Mouse (Mus musculus): ENCODE results near the gene Fbn1.

Gene Fbn1

GRCm38 (mm10) chr2:125340381-125340780, 167.4 kb downstream of the Fbn1 start:
- DNase-seq (ENCODE audit: low spot score in 2 of 2), result no peak

GRCm38 (mm10) chr2:125337239-125337638, 170.6 kb downstream of the Fbn1 start:
- DNase-seq (ENCODE audit: low spot score in 2 of 2), result no peak

DNA sequence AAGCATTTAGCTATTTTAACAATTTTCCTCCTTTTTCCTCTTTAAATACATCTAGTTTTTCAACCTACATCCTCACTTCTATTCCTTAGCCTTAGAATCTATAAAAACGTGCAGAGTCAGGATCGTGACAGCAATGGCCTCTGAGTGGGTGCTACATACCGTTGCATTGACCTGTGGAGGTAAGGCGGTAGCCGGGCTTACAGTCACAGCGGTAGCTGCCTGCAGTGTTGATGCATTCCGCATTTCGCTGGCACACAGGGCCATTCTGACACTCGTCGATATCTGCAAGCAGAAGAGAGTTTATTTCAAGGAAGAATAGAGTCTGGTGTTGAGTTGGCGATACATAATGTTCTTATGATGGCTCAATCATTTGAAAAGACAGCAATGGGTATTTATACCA, 172.6 kb downstream of the Fbn1 start:
- DNase-seq (ENCODE audit: low spot score in 2 of 2), result no peak

DNA sequence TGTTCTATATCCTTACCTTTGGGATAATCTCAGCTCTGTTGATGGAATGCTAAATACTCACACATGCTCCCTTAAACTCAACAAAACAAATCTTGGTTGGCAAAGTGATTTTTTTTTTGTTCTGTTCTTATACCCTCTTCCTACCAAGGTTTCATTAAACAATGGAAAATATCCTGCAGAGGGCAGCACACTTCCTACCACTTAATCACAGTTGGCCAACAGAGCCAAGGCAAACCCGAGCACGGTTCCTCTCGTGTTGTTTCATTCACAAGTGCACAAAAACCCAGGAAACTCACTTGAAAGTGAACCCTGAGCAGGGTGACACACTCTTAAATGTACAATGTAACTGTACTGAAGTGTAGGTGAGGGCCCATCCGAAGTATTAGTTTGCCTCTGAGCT, 173.6 kb downstream of the Fbn1 start:
- no peak for DNase-seq (ENCODE audit: low spot score in 2 of 2)

GRCm38 (mm10) chr2:125331581-125331980, 176.2 kb downstream of the Fbn1 start:
- DNase-seq (ENCODE audit: low spot score in 2 of 2), result no peak

- no peak for DNase-seq (ENCODE audit: low spot score in 2 of 2)
These were observed 177.3 kb downstream of the Fbn1 start for GRCm38 (mm10) chr2:125330506-125330905.

DNA sequence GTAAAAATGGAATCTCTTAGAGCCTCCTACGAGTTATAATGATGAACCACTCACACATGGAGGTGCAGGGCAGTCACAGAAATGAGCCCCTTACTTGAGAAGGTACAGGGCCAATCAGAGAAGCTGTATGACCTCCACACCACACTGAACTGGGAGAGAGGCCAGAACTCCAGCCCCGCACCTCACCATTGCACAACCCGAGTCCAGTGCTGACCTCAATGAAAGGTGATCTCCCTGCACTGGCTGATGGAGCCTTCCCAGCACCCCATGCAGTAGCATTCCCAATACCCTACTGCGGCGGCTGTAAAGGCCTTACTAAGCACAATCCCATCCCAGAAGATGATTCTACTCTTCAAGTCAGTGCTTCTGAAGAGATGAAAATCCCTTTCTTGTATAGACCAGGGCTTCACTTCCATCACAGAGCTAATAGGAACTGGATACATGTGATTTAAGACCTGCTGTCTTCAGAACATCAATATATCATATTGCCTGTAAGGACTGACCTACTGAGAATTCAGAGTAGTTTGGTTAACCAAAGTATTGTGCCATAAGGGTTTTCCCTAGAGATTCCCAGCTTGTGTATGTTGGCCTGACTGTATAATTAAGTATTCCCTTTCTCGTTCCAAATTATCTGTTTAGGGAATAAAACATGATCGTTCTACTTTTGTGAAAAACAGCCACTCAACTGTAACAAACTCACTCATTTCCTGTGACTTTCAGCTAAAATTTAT, 182.5 kb downstream of the Fbn1 start:
- no peak for DNase-seq (ENCODE audit: low spot score in 2 of 2)

DNA sequence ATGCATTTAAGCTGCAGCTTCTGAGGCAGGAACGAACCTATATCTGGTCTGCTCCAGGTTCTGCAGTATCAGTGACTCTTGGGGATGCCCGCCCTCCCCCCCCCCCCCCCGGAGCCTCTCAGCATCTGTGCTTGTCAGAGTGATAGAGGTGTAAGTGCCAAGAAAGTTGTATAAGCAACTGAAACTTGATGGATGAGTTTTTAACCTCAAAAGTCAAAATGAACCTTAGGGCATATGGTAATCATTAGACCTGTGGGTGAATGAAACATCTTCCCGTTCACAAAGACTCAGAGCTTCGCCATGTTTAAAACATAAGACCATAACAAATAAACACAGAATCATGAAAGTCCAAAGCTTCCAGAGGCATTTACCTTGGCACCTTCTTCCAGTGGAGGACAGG, 183.3 kb downstream of the Fbn1 start:
- no peak for DNase-seq (ENCODE audit: low spot score in 2 of 2)

DNA sequence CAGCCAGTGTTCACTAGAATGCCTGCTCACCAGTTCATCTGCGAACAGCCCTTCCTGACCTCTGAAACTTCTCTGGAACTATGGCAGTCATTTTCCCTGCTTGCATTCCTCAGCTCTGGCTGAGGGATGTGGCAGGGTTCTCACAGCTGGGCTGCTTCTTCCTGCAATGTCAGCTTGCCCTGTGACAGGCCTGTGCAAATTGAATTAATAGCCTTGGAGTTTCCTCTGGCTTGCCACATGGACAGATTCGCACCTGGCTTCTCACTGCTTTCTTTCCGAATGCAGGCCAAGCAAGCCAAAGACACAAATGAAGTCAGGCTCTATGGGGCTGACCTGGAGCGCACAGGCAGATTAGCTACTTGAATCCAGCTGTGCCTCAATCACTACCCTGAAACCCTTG, 184.4 kb downstream of the Fbn1 start:
- DNase-seq (ENCODE audit: low spot score in 2 of 2), result no peak

DNA sequence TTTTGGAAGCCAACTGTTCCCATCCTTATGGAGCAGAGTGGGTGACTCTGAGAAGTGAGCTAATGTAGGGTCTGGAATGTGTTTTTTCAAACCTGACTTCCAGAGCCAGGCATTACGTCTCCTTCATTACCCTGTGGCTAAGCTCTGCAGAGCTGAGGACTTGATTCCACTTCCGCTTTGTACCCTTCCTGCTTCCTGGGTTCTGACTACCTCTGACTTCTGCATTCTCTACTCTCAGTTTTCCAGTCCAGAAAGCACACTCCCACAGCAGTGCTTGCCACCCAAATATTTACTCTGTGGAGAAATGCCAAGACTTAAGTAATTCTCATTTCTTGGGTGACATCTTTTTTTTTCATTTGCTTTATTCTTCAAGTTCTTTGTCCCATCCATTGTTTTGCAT, 185.2 kb downstream of the Fbn1 start:
- no peak for DNase-seq (ENCODE audit: low spot score in 2 of 2)

DNA sequence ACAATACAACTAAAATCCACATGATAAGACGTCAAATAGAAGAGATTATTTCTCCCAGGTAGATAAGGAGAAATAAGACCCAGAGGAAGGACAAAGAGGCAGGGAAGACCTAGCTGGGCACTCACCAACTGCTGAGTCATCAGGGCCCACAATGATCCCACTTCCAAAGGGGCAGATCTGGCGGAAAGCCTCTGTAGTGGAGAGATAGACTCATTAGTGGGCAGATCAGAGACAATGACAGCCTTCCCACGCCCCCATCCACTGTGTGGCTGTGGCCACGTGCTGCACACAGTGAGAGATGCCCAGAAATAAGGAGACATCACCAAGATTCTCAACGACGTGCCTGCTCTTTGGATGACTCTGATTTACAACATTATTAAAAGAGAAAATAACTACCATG, 186.7 kb downstream of the Fbn1 start:
- DNase-seq (ENCODE audit: low spot score in 2 of 2), result no peak

GRCm38 (mm10) chr2:125319651-125320050, 188.1 kb downstream of the Fbn1 start:
- no peak for DNase-seq (ENCODE audit: low spot score in 2 of 2)

DNA sequence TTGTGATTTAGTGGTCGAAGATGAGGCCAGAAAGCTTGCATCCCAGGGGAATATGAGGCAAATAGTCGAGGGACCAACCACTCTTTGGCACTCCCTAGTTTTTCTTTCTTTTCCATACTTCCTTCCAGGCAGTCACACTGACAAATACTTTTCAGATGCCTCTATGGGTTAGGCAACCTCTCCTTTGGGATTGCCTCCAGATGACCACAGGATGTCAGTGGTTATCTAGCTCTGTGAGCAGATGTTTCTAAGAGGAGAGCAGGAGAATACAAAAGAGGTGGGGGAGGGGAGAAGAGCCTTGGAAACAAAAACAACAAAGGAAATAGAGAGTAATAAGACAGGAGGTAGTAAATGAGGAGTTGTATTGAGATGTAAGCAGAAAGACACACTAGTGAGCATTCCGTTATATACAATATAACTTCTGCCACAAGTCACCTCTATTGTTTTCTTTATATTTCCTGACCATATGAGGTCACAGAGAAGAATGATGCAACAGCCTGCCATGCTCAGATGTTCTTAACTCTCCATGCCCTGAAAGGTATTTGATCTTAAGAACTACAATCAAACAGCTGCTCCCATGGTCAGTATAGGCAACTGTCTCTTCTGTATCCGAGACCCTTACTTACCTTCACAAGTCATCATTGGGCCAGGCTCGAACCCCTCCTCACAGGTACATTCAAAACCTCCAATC, 189.3 kb downstream of the Fbn1 start:
- no peak for DNase-seq (ENCODE audit: low spot score in 2 of 2)

DNA sequence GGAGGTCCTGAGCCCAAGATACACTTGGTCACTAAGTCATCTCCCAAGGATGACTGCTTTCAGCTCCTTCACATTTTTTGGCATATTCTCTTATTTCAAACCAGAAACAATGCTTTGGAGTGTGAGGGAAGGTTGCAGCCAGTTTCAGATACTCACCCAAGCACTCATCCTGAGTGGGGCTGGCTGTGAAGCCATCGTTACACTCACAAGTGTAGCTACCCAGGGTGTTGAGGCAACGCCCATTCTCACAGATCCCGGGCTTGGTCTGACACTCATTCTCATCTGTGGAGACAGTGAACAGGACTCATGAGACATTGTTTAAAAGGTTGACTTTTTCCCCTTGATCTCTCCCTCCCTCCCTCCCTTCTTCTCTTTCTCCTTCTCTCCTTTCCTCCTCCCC, 192.6 kb downstream of the Fbn1 start:
- DNase-seq (ENCODE audit: low spot score in 2 of 2), result no peak

DNA sequence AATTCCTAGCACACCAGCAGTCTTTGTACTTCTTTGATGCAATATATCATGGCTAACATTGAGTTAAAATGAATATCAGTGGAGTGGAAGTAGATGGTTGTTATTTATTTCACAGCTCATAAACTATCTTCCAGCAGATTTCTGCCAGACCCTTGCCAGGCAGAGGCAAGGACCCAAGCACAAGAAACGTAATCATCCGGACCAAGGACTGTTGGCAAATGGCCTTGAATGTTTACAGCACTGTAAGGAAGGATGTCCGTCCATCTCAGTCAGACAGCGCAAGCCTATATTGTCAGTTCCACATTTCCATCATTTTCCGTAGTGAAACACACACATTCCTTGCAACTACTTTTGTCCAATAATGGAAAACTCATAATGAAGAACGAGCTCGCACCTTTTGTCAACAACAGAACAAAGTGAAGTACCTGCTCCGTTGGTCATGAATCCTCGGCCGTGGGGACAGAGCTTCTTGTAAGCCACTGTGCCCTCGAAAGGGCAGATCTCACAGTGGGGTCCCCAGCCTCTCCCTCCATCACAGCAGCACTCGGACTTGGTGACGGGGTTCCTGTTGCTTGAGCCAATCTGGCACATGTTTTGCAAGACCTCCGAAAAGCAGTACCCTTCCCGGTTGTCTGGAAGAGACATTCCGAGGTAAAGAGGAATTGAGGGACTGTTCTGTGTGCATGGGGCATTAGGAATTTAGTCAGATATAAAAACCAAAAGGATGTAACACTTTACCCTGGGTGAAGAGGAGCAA, 193.4 kb downstream of the Fbn1 start:
- no peak for DNase-seq (ENCODE audit: low spot score in 2 of 2)

DNA sequence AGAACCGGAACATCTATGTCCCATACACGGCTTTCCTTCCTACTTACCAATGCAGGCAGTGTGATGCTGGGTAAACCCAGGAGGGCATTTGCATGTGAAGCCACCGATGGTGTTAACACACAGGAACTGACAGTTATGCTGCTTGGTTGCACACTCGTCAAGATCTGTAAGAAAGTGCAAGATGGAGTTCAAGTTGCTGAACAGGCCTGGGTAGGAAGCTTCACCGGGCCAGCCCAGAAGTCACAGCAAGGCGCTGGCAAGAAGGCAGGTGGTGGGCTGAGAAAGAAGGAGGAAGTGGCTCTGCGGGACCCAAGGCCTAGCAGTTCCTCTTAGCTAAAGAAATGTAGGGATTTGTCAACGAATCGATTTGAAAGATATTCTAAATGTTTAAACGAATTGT, 198.1 kb downstream of the Fbn1 start:
- DNase-seq (ENCODE audit: low spot score in 2 of 2), result no peak

- DNase-seq (ENCODE audit: low spot score in 2 of 2), result peak in 1 of 2 experiments; percentile 46
These were observed 202.1 kb downstream of the Fbn1 start for GRCm38 (mm10) chr2:125305671-125306070.

- DNase-seq (ENCODE audit: low spot score in 2 of 2), result no peak
These were observed 203.0 kb downstream of the Fbn1 start for GRCm38 (mm10) chr2:125304746-125305145.

DNA sequence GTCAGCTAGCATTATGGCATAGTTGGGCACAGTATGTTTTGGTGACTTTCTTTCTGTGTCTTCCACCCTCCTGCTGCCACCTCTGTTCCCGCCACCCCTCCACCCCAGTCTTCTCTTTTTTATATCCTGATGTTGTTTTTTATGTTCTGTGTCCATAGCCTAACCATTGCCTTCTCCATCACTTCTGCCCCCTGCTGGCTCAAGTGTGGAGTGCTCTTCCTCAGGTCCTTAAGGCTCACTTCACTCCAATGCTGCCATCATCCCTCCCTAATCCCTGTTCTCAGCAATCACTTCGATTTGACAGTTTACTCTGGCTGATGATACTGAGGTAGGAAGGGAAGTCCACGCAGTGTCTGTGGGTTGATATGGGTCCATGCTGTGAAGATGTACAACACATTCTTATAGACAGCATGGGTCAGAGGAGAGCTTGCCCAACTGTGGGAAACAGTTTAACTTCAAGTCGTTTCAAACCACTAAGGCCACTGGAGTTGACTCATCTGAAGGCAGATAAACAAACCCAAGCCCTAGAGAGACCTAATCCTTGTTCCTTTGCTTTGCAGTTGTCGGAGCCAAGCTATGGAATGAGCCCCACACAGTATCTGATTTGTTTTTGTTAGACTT, 203.9 kb downstream of the Fbn1 start:
- DNase-seq (ENCODE audit: low spot score in 2 of 2), result no peak

DNA sequence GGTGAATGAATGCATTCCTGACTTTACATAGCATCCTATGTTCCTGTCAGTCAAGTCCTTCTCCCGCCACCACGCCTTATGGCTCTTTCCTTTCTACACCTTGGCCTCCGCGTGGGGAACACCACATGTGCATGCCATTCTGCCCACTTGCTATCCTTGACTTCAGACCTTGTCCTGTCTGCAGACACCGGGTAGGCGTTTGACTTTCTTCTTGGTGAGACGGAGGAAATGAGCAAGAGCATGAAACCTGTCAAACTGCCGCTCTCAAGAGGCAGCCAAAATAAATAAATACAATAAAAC, 205.2 kb downstream of the Fbn1 start:
- peak; percentile 5 to 46 for DNase-seq (ENCODE audit: low spot score in 2 of 2)

DNA sequence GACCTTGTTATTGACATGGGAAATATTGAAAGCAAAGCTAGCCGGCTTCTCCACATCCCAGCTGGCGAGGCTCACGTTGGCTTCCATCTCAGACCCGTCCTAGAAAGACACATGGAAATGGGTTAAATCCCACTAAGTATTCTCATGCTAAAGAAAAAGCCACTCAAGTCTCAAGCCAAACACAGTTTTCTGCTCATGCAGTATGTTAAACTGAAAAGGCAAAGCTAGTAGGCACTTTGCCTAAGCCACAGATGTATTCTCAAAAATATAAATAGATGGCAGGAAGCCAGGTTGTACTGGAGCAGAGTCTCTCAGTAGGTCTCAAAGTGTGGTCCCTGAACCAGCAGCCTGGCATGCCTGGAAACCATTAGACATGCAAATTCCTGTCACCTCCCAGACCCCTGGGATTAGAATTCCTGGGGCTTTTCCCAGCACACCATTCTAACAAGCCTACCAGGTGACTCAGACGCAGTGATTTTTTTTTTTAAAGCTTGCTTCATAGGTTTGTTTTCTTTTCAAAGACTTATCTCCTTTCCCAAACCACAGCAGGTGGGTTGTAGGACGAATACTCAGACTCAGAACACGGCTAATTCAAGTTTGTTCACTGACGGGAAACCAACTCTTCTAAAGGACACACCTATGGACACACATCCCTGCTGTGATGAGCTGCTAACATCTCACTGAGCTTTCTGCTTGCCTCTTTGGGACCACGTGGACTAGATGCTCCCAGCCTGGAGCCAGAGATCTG, 205.7 kb downstream of the Fbn1 start:
- DNase-seq (ENCODE audit: low spot score in 2 of 2), result peak in 1 of 2 experiments; percentile 15

- no peak for DNase-seq (ENCODE audit: low spot score in 2 of 2)
These were observed 209.0 kb downstream of the Fbn1 start for GRCm38 (mm10) chr2:125298841-125299240.

Measured in left cerebral cortex, adult 9 months (tissue).